Mouse (Mus musculus): ENCODE measurements around the gene Mcm2. TPM values are rescaled to one million over a fixed set of nuclear protein-coding genes. Genes with fewer than 3 reads are reported as not detected.

Mcm2 gene
- polyA plus RNA-seq, 1 experiment, result 126 TPM

DNA sequence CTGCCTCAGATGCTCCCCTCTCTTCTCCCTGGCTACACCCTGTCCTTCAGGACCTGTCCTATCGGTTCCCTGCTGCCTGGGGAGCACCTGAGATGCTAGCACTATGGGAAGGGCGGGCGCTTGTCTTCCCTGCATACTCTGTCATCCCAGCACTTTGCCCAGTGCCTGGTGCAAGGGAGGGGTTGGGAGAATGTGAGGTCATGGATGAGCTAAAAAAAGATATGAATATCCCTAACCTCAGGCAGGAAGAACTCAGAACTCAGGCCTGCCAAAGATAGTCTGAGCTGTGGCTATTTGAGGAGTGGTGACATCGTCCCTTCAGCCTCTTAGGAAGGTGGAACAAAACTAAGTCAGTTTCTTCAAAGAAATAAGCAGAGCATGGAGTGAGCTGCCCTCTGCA is 43.0 kb upstream of the Mcm2 start:
- H3K79me3 ChIP-seq (ENCODE audit: low read depth), result no peaks in the 10 kb centered on the region
- no peak overlapping the region for H3K4me3 ChIP-seq (ENCODE audit: insufficient read depth, poor library complexity, severe bottlenecking)
- no peaks in the 10 kb centered on the region for H3K27me3 ChIP-seq (ENCODE audit: control insufficient read depth, insufficient read depth, insufficient read length)
- TF ChIP-seq MYOD1 (IDR thresholded peaks at IDR 0.05; ENCODE audit: control insufficient read depth, insufficient read length, low read depth), result no peak
- TF ChIP-seq MAX (IDR thresholded peaks at IDR 0.05), result no peak
- TF ChIP-seq CEBPB (IDR thresholded peaks at IDR 0.05; ENCODE audit: low read depth), result no peak
- no peak for TF ChIP-seq CTCF (IDR thresholded peaks at IDR 0.05; ENCODE audit: control insufficient read depth, insufficient read depth, insufficient read length)
- TF ChIP-seq FOSL1 (IDR thresholded peaks at IDR 0.05; ENCODE audit: insufficient read depth, low read length, poor library complexity, severe bottlenecking), result no peak
- no peak for TF ChIP-seq MYOG (IDR thresholded peaks at IDR 0.05; ENCODE audit: control insufficient read depth, extremely low read depth, insufficient read length)
- TF ChIP-seq USF1 (IDR thresholded peaks at IDR 0.05; ENCODE audit: low read depth), result no peak
- no peaks in the 10 kb centered on the region for H3K36me3 ChIP-seq (ENCODE audit: control insufficient read depth, insufficient read depth)
- H3K79me2 ChIP-seq (ENCODE audit: control insufficient read depth, insufficient read depth), result no peaks in the 10 kb centered on the region
- no peak overlapping the region for H3ac ChIP-seq (ENCODE audit: control insufficient read depth, insufficient read length, low read depth)

- TF ChIP-seq MAX (IDR thresholded peaks at IDR 0.05) (peak; percentile 34), CEBPB (IDR thresholded peaks at IDR 0.05; ENCODE audit: low read depth) (peak; percentile 88), USF1 (IDR thresholded peaks at IDR 0.05; ENCODE audit: low read depth) (no peak), MYOD1 (IDR thresholded peaks at IDR 0.05; ENCODE audit: control insufficient read depth, insufficient read length, low read depth) (peak; percentile 16)
- no peaks in the 10 kb centered on the region for H3K79me2 ChIP-seq (ENCODE audit: control insufficient read depth, insufficient read depth)
Observed at GRCm38 (mm10) chr6:88940090-88940916, 41.7 kb upstream of the Mcm2 start.

DNA sequence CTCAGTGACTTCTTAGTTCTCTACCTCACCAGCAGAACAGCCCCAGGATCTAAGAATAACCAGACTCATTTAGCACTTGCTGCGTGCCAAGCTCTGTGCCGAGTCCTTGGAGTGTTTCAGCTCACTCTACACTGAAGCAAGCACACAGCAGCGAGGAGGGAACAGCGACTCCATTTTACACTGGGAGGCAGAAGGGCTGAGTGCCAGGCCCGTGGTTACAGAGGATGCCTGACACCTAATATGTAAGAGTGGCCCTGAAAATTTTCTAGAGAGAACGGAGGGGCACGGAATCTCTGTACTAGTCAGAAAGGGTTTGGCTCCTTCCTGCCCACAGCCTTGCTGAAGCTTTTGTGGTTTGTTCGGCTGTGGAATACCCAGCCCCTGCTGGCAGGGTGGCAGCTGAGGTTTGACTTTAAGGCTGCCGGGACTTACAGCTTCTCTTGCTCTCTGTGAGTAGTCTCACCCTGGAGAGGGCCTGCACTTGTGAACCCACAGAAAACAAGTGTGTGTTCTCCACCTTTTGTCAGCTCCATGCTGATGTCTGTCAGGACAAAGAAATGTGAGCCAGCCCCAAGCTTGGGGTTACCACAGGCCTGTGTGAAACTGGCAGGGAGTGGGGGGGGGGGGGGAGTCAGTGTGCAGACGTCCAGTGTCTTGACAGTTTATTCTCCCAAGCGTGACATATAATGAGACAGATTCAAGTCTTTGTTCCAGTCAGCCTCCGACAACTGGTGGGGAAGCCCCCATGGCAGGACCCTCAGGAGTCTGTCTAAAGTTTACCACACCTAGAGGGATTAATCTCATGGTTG is 40.9 kb upstream of the Mcm2 start:
- no peaks in the 10 kb centered on the region for H3K79me2 ChIP-seq (ENCODE audit: control insufficient read depth, insufficient read depth)
- TF ChIP-seq CEBPB (IDR thresholded peaks at IDR 0.05; ENCODE audit: low read depth), result no peak
- no peak for TF ChIP-seq MYOG (IDR thresholded peaks at IDR 0.05; ENCODE audit: control insufficient read depth, extremely low read depth, insufficient read length)
- peak; percentile 43 for TF ChIP-seq MAX (IDR thresholded peaks at IDR 0.05)
- TF ChIP-seq MYOD1 (IDR thresholded peaks at IDR 0.05; ENCODE audit: control insufficient read depth, insufficient read length, low read depth), result peak; percentile 47
- peak overlapping the region; percentile 28 for H3ac ChIP-seq (ENCODE audit: control insufficient read depth, insufficient read length, low read depth)
- no peaks in the 10 kb centered on the region for H3K79me3 ChIP-seq (ENCODE audit: low read depth)
- H3K27me3 ChIP-seq (ENCODE audit: control insufficient read depth, insufficient read depth, insufficient read length), result no peaks in the 10 kb centered on the region
- H3K36me3 ChIP-seq (ENCODE audit: control insufficient read depth, insufficient read depth), result no peaks in the 10 kb centered on the region
- no peak overlapping the region for H3K4me3 ChIP-seq (ENCODE audit: insufficient read depth, poor library complexity, severe bottlenecking)

More at GRCm38 (mm10) chr6:88940090-88940916, 41.7 kb upstream of the Mcm2 start:
- Histone ChIP-seq H3K79me3 (ENCODE audit: low read depth) (no peaks in the 10 kb centered on the region), H3K36me3 (ENCODE audit: control insufficient read depth, insufficient read depth) (no peaks in the 10 kb centered on the region), H3ac (ENCODE audit: control insufficient read depth, insufficient read length, low read depth) (peak overlapping the region; percentile 13), H3K4me3 (ENCODE audit: insufficient read depth, poor library complexity, severe bottlenecking) (no peak overlapping the region), H3K27me3 (ENCODE audit: control insufficient read depth, insufficient read depth, insufficient read length) (no peaks in the 10 kb centered on the region)

DNA sequence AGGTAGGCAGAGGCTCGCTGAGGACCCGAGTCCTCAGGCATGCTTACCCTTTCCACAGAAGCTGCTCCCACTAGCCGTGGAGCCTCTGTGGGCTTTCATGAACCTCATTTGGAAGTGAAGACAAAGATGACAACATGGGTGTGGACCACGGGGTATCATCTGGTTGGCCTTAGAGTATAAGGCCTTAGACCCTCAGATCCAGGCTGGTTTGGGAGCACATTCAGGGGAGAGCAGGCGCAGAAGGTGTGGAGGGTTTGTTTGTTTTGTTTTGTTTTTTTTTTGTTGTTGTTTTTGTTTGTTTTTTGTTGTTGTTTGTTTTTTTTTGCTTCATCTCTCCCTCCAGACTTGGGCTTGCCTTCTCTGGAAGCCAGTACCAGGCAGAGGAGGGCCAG is 40.1 kb upstream of the Mcm2 start:
- Histone ChIP-seq H3K79me2 (ENCODE audit: control insufficient read depth, insufficient read depth) (no peaks in the 10 kb centered on the region), H3ac (ENCODE audit: control insufficient read depth, insufficient read length, low read depth) (no peak overlapping the region), H3K4me3 (ENCODE audit: insufficient read depth, poor library complexity, severe bottlenecking) (no peak overlapping the region), H3K36me3 (ENCODE audit: control insufficient read depth, insufficient read depth) (no peaks in the 10 kb centered on the region), H3K27me3 (ENCODE audit: control insufficient read depth, insufficient read depth, insufficient read length) (no peaks in the 10 kb centered on the region), H3K79me3 (ENCODE audit: low read depth) (no peaks in the 10 kb centered on the region)
- no peak for TF ChIP-seq MAX (IDR thresholded peaks at IDR 0.05)
- no peak for TF ChIP-seq USF1 (IDR thresholded peaks at IDR 0.05; ENCODE audit: low read depth)
- no peak for TF ChIP-seq CEBPB (IDR thresholded peaks at IDR 0.05; ENCODE audit: low read depth)
- TF ChIP-seq MYOD1 (IDR thresholded peaks at IDR 0.05; ENCODE audit: control insufficient read depth, insufficient read length, low read depth), result no peak

- H3ac ChIP-seq (ENCODE audit: control insufficient read depth, insufficient read length, low read depth), result no peak overlapping the region
- H3K27me3 ChIP-seq (ENCODE audit: control insufficient read depth, insufficient read depth, insufficient read length), result no peaks in the 10 kb centered on the region
- TF ChIP-seq CTCF (IDR thresholded peaks at IDR 0.05; ENCODE audit: control insufficient read depth, insufficient read depth, insufficient read length) (no peak), MYOG (IDR thresholded peaks at IDR 0.05; ENCODE audit: control insufficient read depth, extremely low read depth, insufficient read length) (no peak), FOSL1 (IDR thresholded peaks at IDR 0.05; ENCODE audit: insufficient read depth, low read length, poor library complexity, severe bottlenecking) (no peak), MAX (IDR thresholded peaks at IDR 0.05) (no peak), USF1 (IDR thresholded peaks at IDR 0.05; ENCODE audit: low read depth) (no peak), MYOD1 (IDR thresholded peaks at IDR 0.05; ENCODE audit: control insufficient read depth, insufficient read length, low read depth) (no peak), CEBPB (IDR thresholded peaks at IDR 0.05; ENCODE audit: low read depth) (no peak)
- H3K36me3 ChIP-seq (ENCODE audit: control insufficient read depth, insufficient read depth), result no peaks in the 10 kb centered on the region
- H3K4me3 ChIP-seq (ENCODE audit: insufficient read depth, poor library complexity, severe bottlenecking), result no peak overlapping the region
- no peaks in the 10 kb centered on the region for H3K79me2 ChIP-seq (ENCODE audit: control insufficient read depth, insufficient read depth)
- H3K79me3 ChIP-seq (ENCODE audit: low read depth), result no peaks in the 10 kb centered on the region
Observed at GRCm38 (mm10) chr6:88937971-88938663, 39.5 kb upstream of the Mcm2 start.

Measured in C2C12 (cell line).